Mouse (Mus musculus) induced T-regulatory cell, adult 2 months (primary cell): ENCODE results near the gene Nol10.
"Not testable (repeated sequence)": the region's sequence is repeated elsewhere in the genome, so short reads cannot be mapped to it uniquely, and the experiment has no call there.

Experiments used
- DNase-seq: peaks from one replicate; pipeline ENCODE4 v3.0.0-alpha.2; 2012; ENCODE audit warnings: low read depth

Nol10 gene

GRCm38 (mm10) chr12:17459223-17459622 is 111.0 kb downstream of the Nol10 start:
- DNase-seq = not testable (repeated sequence)

- DNase-seq = no peak
These were observed 115.4 kb downstream of the Nol10 start for GRCm38 (mm10) chr12:17463706-17464105.

- DNase-seq = not testable (repeated sequence)
These were observed 116.3 kb downstream of the Nol10 start for GRCm38 (mm10) chr12:17464550-17464949.

GRCm38 (mm10) chr12:17466791-17467190 is 118.5 kb downstream of the Nol10 start:
- no peak for DNase-seq

GRCm38 (mm10) chr12:17468359-17468758 is 120.1 kb downstream of the Nol10 start:
- DNase-seq = no peak

GRCm38 (mm10) chr12:17469869-17470268 is 121.6 kb downstream of the Nol10 start:
- DNase-seq = peak; percentile 34

GRCm38 (mm10) chr12:17470528-17470927 is 122.3 kb downstream of the Nol10 start:
- not testable (repeated sequence) for DNase-seq

GRCm38 (mm10) chr12:17471405-17471804 is 123.1 kb downstream of the Nol10 start:
- DNase-seq = peak; percentile 86

- no peak for DNase-seq
These were observed 124.9 kb downstream of the Nol10 start for GRCm38 (mm10) chr12:17473128-17473527.

GRCm38 (mm10) chr12:17473862-17474261 is 125.6 kb downstream of the Nol10 start:
- no peak for DNase-seq

- DNase-seq = no peak
These were observed 126.4 kb downstream of the Nol10 start for GRCm38 (mm10) chr12:17474681-17475080.

- no peak for DNase-seq
These were observed 126.9 kb downstream of the Nol10 start for GRCm38 (mm10) chr12:17475146-17475545.

- no peak for DNase-seq
These were observed 129.9 kb downstream of the Nol10 start for GRCm38 (mm10) chr12:17478196-17478595.

- no peak for DNase-seq
These were observed 130.6 kb downstream of the Nol10 start for GRCm38 (mm10) chr12:17478856-17479255.
